Mouse (Mus musculus): ENCODE results near the gene Bloc1s3.
A peak's percentile ranks its signal among the peaks of the same experiment; 100 is the strongest.

GRCm38 (mm10) chr7:19523757-19524419, 15.7 kb upstream of the Bloc1s3 start:
- TF ChIP-seq POLR2A (IDR thresholded peaks at IDR 0.05; ENCODE audit: control insufficient read depth, low read depth, low read length) (no peak), CTCF (IDR thresholded peaks at IDR 0.05; ENCODE audit: control insufficient read depth, insufficient read depth, insufficient replicate concordance, low read depth, low read length) (peak; percentile 8; the same call in 1 of the 2 replicates)

All from testis, adult 2 months (tissue).